Mouse (Mus musculus): Measurements from ENCODE around the gene Ace2.

Gene Ace2

DNA sequence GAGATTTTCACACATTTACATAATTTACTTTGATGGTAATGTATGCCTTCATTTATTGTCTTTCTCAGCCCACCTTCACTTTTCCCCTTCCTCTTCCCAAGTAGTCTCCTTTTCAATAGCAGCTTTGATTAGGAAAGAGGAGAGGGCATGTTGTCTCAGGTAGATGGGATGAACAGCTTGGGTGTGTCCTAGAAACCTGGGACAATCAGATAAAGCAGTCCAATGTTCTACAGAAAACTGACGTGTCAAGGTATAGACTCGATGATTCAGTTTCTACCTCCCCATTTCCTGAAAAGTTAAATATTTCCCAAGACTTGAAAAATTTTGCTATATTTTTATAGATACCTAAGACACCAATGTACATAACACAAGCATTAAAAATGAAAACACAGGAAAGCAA, 39.7 kb downstream of the Ace2 start:
- in situ Hi-C loops (cut with MseI, MboI): loop anchor here in 1 of 2 experiments (25.0 kb wide), 1 partner anchor 208 kb away; no protein-coding TSS in a partner anchor

GRCm38 (mm10) chrX:164179746-164180145, 40.6 kb downstream of the Ace2 start:
- in situ Hi-C loops (cut with MseI, MboI): loop anchor here (5.0 to 25.0 kb wide), 5 partner anchors 105 to 275 kb away; no protein-coding TSS in a partner anchor

- in situ Hi-C loops (cut with MseI, MboI): loop anchor here (5.0 to 25.0 kb wide), 5 partner anchors 101 to 271 kb away; no protein-coding TSS in a partner anchor
Observed at GRCm38 (mm10) chrX:164183844-164184243, 44.7 kb downstream of the Ace2 start.

- in situ Hi-C loops (cut with MseI, MboI): loop anchor here (10.0 to 25.0 kb wide), 4 partner anchors 95 to 265 kb away; no protein-coding TSS in a partner anchor
Observed at GRCm38 (mm10) chrX:164189880-164190279, 50.7 kb downstream of the Ace2 start.

DNA sequence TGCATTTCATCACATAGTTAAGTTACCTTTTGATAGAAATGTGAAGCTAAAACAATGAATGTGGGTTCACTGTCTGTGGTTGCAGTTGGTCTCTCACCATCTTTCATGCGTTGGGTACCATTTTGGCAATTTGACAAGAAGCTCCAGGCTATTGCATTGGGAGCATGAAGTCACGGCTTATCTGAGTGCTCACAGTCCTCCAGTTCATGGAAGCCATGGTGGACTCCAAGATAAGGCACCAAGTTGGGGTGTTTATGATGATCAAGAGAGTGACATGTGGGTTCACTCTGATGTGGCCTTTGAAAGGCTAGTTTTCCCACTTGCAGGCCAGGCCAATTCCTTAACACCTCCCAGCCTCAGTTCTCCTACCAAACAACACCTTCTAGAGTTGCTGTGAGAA, 58.5 kb downstream of the Ace2 start:
- in situ Hi-C loops (cut with MseI, MboI): loop anchor here in 1 of 2 experiments (25.0 kb wide), 1 partner anchor 190 kb away; no protein-coding TSS in a partner anchor

DNA sequence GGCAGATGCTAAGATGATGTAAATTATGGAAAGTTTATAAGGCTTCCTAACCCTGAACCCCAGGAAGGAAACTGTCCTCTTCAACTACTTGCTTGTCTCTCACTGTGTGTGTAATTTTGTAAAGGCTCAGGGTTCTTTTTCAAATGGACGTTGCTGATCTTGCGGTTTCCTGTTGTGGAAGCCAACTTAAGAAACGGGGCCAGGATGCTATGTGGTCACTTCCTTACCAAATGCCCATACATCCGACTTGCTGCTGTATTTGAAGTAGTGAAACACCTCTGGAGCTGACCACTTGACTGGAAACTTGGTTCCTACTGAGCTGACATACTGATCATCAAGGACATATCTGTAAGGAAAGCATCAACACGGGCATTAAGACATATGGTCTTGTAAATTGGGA, 61.4 kb downstream of the Ace2 start:
- in situ Hi-C loops (cut with MseI, MboI): no loop called here

DNA sequence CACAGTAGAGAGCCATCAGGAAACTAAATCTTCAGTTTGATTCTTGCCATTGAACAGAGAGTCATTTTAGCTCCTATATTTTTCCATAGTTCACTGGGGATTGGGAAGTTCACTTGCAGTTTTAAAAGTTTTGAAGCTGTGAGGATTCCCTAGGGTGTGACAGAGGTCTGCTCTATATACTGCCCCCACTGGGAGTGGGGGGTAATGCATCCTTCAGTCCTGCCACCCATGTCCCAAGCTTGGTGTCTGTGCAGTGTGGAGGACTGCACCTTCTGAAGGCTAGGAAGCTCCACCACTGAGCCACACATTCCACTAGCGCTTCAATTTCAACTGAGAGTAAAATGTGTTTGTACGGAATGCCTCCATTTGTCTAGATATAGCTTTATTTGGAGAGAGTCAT, 82.9 kb downstream of the Ace2 start:
- in situ Hi-C loops (cut with MseI, MboI): no loop called here

- in situ Hi-C loops (cut with MseI, MboI): no loop called here
Observed at GRCm38 (mm10) chrX:164233380-164233779, 94.2 kb downstream of the Ace2 start.

Data from mouse trophoblast stem cell (cell line).